Mouse (Mus musculus): Measurements from ENCODE around the gene Dst. TPM values are rescaled to one million over a fixed set of nuclear protein-coding genes. Genes with fewer than 3 reads are reported as not detected.

Gene Dst
- polyA plus RNA-seq, 1 experiment from 2014 or later: 24.4 TPM

DNA sequence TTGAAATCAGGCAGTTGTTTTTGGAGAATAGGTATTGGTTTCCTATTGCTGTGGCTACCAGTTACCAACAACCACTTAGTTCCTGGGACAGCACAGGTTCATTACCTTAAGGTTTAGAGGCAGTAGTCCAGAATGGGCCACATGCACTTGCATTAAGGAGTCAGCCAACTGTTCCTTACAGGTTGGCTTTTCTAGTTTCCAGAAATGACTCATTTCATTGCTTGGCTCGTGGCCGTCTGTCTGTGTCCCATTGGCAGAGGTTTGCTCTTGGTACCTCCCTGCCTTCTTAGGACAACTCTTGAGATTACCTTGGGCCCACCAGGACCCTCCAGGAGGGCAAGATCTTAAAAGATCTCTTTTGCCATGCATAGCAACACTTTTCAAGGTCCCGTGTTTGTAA lies 125.9 kb downstream of the Dst start:
- Histone ChIP-seq H3K4me1 (peaks cover 11% of the 10 kb centered on the region; the same call in 1 of the 2 replicates), H3K4me3 (no peak overlapping the region), H3K9ac (no peak overlapping the region), H3K9me3 (no peaks in the 10 kb centered on the region), H3K27ac (no peak overlapping the region), H3K4me2 (no peak overlapping the region), H3K27me3 (no peaks in the 10 kb centered on the region), H3K36me3 (no peaks in the 10 kb centered on the region)
- 70% methylated on average over 3 of the region's 3 CpGs for WGBS
- ATAC-seq (ENCODE audit: insufficient number of reproducible peaks, low FRiP score, low TSS enrichment, low read depth): no peak

GRCm38 (mm10) chr1:34036111-34036510 lies 128.1 kb downstream of the Dst start:
- Histone ChIP-seq H3K9ac (no peak overlapping the region), H3K4me2 (no peak overlapping the region), H3K4me1 (peaks cover 14% of the 10 kb centered on the region), H3K27me3 (no peaks in the 10 kb centered on the region), H3K36me3 (no peaks in the 10 kb centered on the region), H3K9me3 (no peaks in the 10 kb centered on the region), H3K4me3 (no peak overlapping the region), H3K27ac (no peak overlapping the region)
- no peak for ATAC-seq (ENCODE audit: insufficient number of reproducible peaks, low FRiP score, low TSS enrichment, low read depth)
- 86% methylated on average over 12 of the region's 12 CpGs for WGBS

DNA sequence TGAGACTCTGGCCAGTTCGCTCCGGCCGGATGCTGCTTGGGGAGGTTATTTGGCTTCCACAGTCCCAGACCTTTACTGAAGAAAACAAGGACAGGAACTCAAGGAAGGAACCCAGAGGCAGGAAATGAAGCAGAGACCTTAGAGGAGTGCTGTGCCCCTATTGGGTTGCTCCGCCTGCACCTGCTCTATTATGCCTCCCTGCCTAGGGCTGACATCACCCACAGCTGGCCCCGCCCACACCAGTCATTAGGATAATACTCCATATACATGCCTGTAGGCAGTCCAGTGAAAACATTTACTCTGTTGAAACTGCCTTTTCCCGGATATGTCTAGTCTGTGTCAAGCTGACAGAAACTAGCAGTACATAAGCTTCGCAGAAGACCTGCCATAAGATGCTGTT lies 130.5 kb downstream of the Dst start:
- H3K4me2 ChIP-seq: no peak overlapping the region
- H3K4me1 ChIP-seq: peaks cover 21% of the 10 kb centered on the region
- no peaks in the 10 kb centered on the region for H3K27me3 ChIP-seq
- no peak overlapping the region for H3K4me3 ChIP-seq
- H3K27ac ChIP-seq: no peak overlapping the region
- no peaks in the 10 kb centered on the region for H3K9me3 ChIP-seq
- ATAC-seq (ENCODE audit: insufficient number of reproducible peaks, low FRiP score, low TSS enrichment, low read depth): no peak
- no peaks in the 10 kb centered on the region for H3K36me3 ChIP-seq
- WGBS: 86% methylated on average over 7 of the region's 7 CpGs
- H3K9ac ChIP-seq: no peak overlapping the region

DNA sequence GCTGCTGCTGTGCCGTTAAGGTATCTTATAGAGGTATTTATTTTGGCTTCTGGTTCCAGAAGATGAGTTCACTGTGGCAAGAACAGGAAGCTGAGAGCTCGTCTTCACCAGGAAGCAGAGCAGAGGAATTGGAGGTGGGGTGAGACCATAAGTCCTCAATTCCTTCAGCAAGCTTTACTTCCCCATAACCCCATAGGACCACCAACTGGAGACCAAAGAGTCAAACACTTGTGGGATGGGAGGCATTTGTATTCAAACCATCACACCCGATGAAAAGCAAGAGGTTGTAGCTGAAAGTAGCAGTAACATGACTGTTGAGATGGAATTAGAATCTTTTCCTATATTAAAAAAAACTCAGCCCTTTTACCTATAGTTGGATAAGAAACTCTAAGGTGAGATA lies 132.0 kb downstream of the Dst start:
- no peak overlapping the region for H3K4me2 ChIP-seq
- no peaks in the 10 kb centered on the region for H3K27me3 ChIP-seq
- H3K9ac ChIP-seq: no peak overlapping the region
- ATAC-seq (ENCODE audit: insufficient number of reproducible peaks, low FRiP score, low TSS enrichment, low read depth): no peak
- WGBS: 62% methylated on average over 3 of the region's 3 CpGs
- peaks cover 19% of the 10 kb centered on the region for H3K4me1 ChIP-seq
- no peaks in the 10 kb centered on the region for H3K36me3 ChIP-seq
- H3K9me3 ChIP-seq: no peaks in the 10 kb centered on the region
- H3K4me3 ChIP-seq: no peak overlapping the region
- no peak overlapping the region for H3K27ac ChIP-seq

DNA sequence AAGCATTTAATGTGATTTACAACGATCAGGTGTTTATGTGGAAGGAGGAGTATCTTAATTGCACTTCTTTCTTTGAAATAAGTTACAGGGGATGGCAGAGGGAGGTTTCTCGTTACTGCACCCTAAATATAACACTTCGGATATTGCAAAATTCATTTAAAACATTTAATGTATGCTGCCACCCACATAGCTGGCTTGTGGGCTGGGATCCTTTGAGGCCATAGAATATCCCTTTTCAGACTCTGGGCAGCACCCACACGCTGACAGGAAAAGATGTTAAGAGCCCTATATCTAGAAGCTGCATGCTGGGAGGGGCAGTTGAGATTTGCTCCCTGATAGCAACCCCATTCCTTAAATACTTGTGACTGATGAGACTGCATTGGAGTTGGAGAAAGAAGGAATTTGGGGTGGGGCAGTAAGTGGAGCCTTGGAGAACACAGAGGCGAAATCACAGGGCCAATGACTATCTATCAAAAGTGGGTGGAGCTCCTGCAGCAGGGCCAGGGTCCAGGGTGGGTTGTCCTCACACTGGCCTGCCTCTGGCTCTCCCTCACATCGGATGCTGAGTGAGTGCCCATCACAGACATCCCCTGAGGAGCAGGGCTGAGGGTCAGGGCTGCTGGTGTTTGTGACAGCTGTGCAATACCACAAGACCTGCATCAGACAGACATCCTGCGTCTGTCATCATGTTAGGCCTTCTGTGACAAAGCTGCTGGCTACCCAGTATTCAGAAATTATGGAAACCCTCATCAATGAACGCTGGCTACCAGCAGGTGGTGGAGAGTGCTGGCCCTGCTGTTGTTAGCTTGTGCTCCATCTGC lies 133.1 kb downstream of the Dst start:
- Histone ChIP-seq H3K9ac (no peak overlapping the region), H3K27ac (no peak overlapping the region), H3K36me3 (no peaks in the 10 kb centered on the region), H3K4me2 (no peak overlapping the region), H3K4me1 (peaks cover 15% of the 10 kb centered on the region), H3K4me3 (no peak overlapping the region), H3K9me3 (no peaks in the 10 kb centered on the region), H3K27me3 (no peaks in the 10 kb centered on the region)
- no peak for ATAC-seq (ENCODE audit: insufficient number of reproducible peaks, low FRiP score, low TSS enrichment, low read depth)
- WGBS: 27% methylated on average over 8 of the region's 8 CpGs

DNA sequence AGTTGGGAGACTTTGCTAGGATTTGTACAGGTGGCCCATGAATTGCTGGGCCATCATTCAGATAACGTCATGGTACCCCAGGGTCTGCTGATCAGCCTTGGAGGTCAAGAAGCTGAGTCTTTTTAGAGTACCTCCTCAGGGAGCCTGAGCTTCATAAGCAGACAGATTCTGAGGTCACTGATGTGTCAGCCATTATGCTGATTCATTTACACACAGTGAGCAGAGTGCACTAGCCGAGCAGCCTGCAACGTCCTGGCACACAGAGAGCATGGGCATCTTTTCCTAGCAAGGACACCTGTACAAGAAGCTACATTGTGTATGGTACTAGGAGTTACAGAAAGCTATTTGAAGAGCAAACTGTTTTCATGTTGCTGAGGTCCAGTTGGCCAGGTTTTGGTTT lies 134.3 kb downstream of the Dst start:
- H3K27me3 ChIP-seq: no peaks in the 10 kb centered on the region
- H3K4me1 ChIP-seq: peaks cover 15% of the 10 kb centered on the region
- H3K4me3 ChIP-seq: no peak overlapping the region
- no peak overlapping the region for H3K9ac ChIP-seq
- no peak for ATAC-seq (ENCODE audit: insufficient number of reproducible peaks, low FRiP score, low TSS enrichment, low read depth)
- H3K4me2 ChIP-seq: no peak overlapping the region
- no peak overlapping the region for H3K27ac ChIP-seq
- H3K9me3 ChIP-seq: no peaks in the 10 kb centered on the region
- H3K36me3 ChIP-seq: no peaks in the 10 kb centered on the region
- WGBS: 68% methylated on average over 3 of the region's 3 CpGs

DNA sequence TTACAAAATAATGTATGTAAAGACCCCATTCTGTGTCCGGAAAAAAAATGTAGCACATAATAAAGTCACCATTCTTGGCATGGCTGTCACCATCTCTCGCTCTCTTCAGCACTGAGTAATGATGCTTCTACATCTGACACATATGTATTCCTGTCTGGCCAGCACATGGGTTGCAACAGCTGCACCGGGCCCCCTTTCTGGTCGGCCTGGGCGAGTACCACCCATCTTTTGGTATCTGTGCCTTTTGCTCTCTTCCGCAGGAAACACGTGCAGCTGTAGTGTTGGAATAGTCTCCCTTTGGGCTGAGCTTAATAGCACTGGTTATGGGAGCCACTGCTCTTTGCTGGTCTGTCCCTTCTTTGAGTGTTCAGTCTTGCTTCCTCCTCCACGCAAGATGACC lies 135.3 kb downstream of the Dst start:
- Histone ChIP-seq H3K36me3 (no peaks in the 10 kb centered on the region), H3K4me3 (no peak overlapping the region), H3K9me3 (no peaks in the 10 kb centered on the region), H3K4me2 (no peak overlapping the region), H3K27me3 (no peaks in the 10 kb centered on the region), H3K4me1 (peaks cover 15% of the 10 kb centered on the region), H3K27ac (no peak overlapping the region), H3K9ac (no peak overlapping the region)
- 60% methylated on average over 8 of the region's 8 CpGs for WGBS
- no peak for ATAC-seq (ENCODE audit: insufficient number of reproducible peaks, low FRiP score, low TSS enrichment, low read depth)

GRCm38 (mm10) chr1:34043836-34044550 lies 136.0 kb downstream of the Dst start:
- WGBS: 81% methylated on average over 7 of the region's 7 CpGs
- H3K27ac ChIP-seq: peak overlapping the region; percentile 43; the same call in 1 of the 2 replicates

GRCm38 (mm10) chr1:34044675-34045074 lies 136.7 kb downstream of the Dst start:
- ATAC-seq (ENCODE audit: insufficient number of reproducible peaks, low FRiP score, low TSS enrichment, low read depth): no peak
- Histone ChIP-seq H3K4me3 (no peak overlapping the region), H3K4me2 (no peak overlapping the region), H3K27me3 (no peaks in the 10 kb centered on the region), H3K27ac (peak overlapping the region; percentile 43; the same call in 1 of the 2 replicates), H3K9me3 (no peaks in the 10 kb centered on the region), H3K4me1 (peaks cover 15% of the 10 kb centered on the region), H3K36me3 (no peaks in the 10 kb centered on the region), H3K9ac (no peak overlapping the region)
- WGBS: 22% methylated on average over 3 of the region's 3 CpGs

More at GRCm38 (mm10) chr1:34043836-34044550, 136.0 kb downstream of the Dst start:
- H3K36me3 ChIP-seq: no peaks in the 10 kb centered on the region
- ATAC-seq (ENCODE audit: insufficient number of reproducible peaks, low FRiP score, low TSS enrichment, low read depth): no peak
- no peaks in the 10 kb centered on the region for H3K9me3 ChIP-seq
- H3K4me2 ChIP-seq: no peak overlapping the region
- H3K27me3 ChIP-seq: no peaks in the 10 kb centered on the region
- H3K4me1 ChIP-seq: peaks cover 15% of the 10 kb centered on the region
- H3K9ac ChIP-seq: no peak overlapping the region
- no peak overlapping the region for H3K4me3 ChIP-seq

DNA sequence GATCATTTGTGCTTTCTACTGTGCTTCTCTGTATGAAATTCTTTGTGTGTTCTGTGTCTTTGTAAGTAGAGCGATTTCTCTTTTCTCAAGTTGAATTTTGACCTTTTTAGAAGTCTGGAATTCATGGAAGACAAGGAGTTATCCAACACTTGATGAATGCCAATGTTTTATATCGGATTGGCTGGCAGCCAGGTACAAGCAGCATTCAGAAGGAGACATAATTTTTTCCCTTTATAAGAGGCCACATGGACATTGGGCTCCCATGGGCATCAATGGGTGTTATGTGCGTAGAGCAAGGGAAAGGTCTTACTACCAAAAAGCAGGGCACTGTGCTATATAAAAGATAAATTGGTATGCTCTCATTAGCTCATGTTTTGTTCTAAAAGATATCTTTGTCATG lies 139.3 kb downstream of the Dst start:
- no peak overlapping the region for H3K9ac ChIP-seq
- no peaks in the 10 kb centered on the region for H3K36me3 ChIP-seq
- H3K9me3 ChIP-seq: no peaks in the 10 kb centered on the region
- H3K4me1 ChIP-seq: peaks cover 8% of the 10 kb centered on the region
- no peaks in the 10 kb centered on the region for H3K27me3 ChIP-seq
- H3K4me3 ChIP-seq: no peak overlapping the region
- 73% methylated on average over 3 of the region's 3 CpGs for WGBS
- H3K27ac ChIP-seq: no peak overlapping the region
- ATAC-seq (ENCODE audit: insufficient number of reproducible peaks, low FRiP score, low TSS enrichment, low read depth): no peak
- H3K4me2 ChIP-seq: no peak overlapping the region

GRCm38 (mm10) chr1:34051251-34051650 lies 143.2 kb downstream of the Dst start:
- 81% methylated on average over 3 of the region's 3 CpGs for WGBS
- Histone ChIP-seq H3K4me1 (no peaks in the 10 kb centered on the region; the same call in 1 of the 2 replicates), H3K36me3 (no peaks in the 10 kb centered on the region), H3K9me3 (no peaks in the 10 kb centered on the region), H3K27me3 (no peaks in the 10 kb centered on the region), H3K4me2 (no peak overlapping the region), H3K9ac (no peak overlapping the region), H3K4me3 (no peak overlapping the region), H3K27ac (no peak overlapping the region)
- no peak for ATAC-seq (ENCODE audit: insufficient number of reproducible peaks, low FRiP score, low TSS enrichment, low read depth)

GRCm38 (mm10) chr1:34052422-34052821 lies 144.4 kb downstream of the Dst start:
- WGBS: 51% methylated on average over 5 of the region's 5 CpGs
- no peak overlapping the region for H3K4me2 ChIP-seq
- H3K27ac ChIP-seq: no peak overlapping the region
- H3K36me3 ChIP-seq: no peaks in the 10 kb centered on the region
- no peaks in the 10 kb centered on the region for H3K9me3 ChIP-seq
- H3K4me3 ChIP-seq: no peak overlapping the region
- no peak for ATAC-seq (ENCODE audit: insufficient number of reproducible peaks, low FRiP score, low TSS enrichment, low read depth)
- H3K9ac ChIP-seq: no peak overlapping the region
- no peaks in the 10 kb centered on the region; the same call in 1 of the 2 replicates for H3K4me1 ChIP-seq
- no peaks in the 10 kb centered on the region for H3K27me3 ChIP-seq
